Mouse (Mus musculus) thymus, postnatal 25 days (tissue): ENCODE results near the gene Thy1.
A peak's percentile ranks its signal among the peaks of the same experiment; 100 is the strongest.

Experiments
- DNase-seq: peaks from one replicate; pipeline ENCODE4 v3.0.0; 2022

Gene Thy1

GRCm38 (mm10) chr9:44069252-44069651 lies 26.1 kb downstream of the Thy1 start:
- DNase-seq, result no peak

GRCm38 (mm10) chr9:44070113-44070843 lies 27.1 kb downstream of the Thy1 start:
- DNase-seq, result no peak

- DNase-seq, result no peak
Observed at GRCm38 (mm10) chr9:44070844-44071231, 27.7 kb downstream of the Thy1 start.

GRCm38 (mm10) chr9:44071914-44072598 lies 28.9 kb downstream of the Thy1 start:
- no peak for DNase-seq

- no peak for DNase-seq
Observed at GRCm38 (mm10) chr9:44072599-44072915, 29.4 kb downstream of the Thy1 start.

- DNase-seq, result no peak
Observed at GRCm38 (mm10) chr9:44073115-44073514, 29.9 kb downstream of the Thy1 start.

- DNase-seq, result peak; percentile 49
Observed at GRCm38 (mm10) chr9:44074395-44075275, 31.5 kb downstream of the Thy1 start.

- DNase-seq, result no peak
Observed at GRCm38 (mm10) chr9:44075276-44075995, 32.3 kb downstream of the Thy1 start.

GRCm38 (mm10) chr9:44075996-44076763 lies 33.0 kb downstream of the Thy1 start:
- DNase-seq, result no peak

GRCm38 (mm10) chr9:44076764-44077120 lies 33.6 kb downstream of the Thy1 start:
- peak; percentile 53 for DNase-seq

GRCm38 (mm10) chr9:44077266-44077910 lies 34.2 kb downstream of the Thy1 start:
- DNase-seq, result no peak

GRCm38 (mm10) chr9:44078136-44078797 lies 35.1 kb downstream of the Thy1 start:
- no peak for DNase-seq

GRCm38 (mm10) chr9:44078955-44079756 lies 36.0 kb downstream of the Thy1 start:
- no peak for DNase-seq

GRCm38 (mm10) chr9:44079997-44080780 lies 37.0 kb downstream of the Thy1 start:
- no peak for DNase-seq

- no peak for DNase-seq
Observed at GRCm38 (mm10) chr9:44080953-44081352, 37.8 kb downstream of the Thy1 start.

- DNase-seq, result no peak
Observed at GRCm38 (mm10) chr9:44081581-44081980, 38.4 kb downstream of the Thy1 start.

GRCm38 (mm10) chr9:44082266-44082665 lies 39.1 kb downstream of the Thy1 start:
- DNase-seq, result no peak

- DNase-seq, result no peak
Observed at GRCm38 (mm10) chr9:44083392-44084121, 40.4 kb downstream of the Thy1 start.

- no peak for DNase-seq
Observed at GRCm38 (mm10) chr9:44084236-44084635, 41.1 kb downstream of the Thy1 start.
